Mouse (Mus musculus): ENCODE measurements around the gene Tmem273.

The Tmem273 gene

DNA sequence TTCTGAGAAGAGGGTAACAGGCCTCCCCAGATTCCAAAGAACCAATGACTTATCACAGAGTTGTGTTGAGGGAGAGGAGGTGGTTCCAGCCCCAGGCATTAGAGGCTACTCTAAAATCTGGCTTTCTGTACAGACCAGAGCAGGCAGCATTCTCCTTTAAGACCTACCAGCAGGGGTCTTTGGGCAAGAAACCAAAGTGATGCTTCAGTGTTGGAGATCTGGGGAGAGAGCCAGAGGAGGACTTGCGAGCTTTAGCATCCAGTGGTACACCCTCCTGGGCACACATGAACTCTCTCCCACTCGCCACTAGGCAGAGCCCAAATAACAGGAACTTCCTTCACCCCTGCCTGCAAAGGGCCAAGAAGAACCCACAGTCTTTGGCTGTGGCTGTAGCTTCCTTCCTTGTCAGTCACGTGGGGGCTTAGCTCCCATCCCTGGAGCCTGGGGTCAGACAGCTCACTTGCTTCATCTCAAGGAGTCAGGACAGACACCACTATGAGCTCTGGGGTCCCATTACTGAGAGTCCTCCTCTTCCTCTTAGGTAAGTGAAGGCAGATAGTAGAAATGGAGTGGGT, at the start of gene Tmem273:
Tmem273 (plus strand) TSS at position 408 of the 575 bp plus-strand sequence.
- DNase-seq, result peak; percentile 10

DNA sequence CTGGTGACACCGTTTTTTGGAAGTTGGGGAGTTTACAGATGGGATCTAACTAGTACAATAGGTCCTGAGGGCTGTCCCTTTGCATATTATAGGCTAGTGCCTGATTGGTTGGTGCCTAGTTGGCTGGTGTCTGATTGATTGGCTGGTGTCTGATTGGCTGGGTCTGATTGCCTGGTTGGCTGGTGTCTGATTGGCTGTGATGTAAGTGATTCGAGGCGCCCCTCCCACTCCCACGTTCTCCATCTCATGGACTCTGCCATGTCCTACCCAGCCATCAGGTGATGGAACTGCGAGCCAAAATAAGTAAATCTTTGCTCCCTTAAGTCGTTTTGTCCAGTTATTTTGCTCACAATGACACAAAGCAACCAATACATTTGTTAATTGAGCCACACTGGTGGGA, 49.2 kb upstream of the Tmem273 start:
- DNase-seq, result no peak

DNA sequence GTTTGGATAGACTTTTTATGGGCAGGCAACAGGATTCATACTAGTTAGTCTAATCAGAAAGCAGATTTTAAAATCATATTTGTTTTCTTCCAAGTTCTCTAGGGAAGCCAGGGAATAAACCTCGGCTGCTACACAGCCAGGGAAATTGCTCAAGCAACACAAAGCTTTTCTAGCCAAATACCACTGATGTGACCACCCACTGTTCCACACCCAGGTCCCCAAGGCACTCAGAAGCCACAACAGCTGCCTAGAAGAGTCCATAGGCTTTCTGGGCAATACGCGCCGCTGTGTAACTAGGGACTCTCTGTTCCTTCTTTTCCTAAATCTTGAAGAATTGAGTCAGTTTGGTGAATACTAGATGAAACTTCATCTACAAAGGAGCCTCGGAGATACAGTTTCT, 47.2 kb upstream of the Tmem273 start:
- no peak for DNase-seq

DNA sequence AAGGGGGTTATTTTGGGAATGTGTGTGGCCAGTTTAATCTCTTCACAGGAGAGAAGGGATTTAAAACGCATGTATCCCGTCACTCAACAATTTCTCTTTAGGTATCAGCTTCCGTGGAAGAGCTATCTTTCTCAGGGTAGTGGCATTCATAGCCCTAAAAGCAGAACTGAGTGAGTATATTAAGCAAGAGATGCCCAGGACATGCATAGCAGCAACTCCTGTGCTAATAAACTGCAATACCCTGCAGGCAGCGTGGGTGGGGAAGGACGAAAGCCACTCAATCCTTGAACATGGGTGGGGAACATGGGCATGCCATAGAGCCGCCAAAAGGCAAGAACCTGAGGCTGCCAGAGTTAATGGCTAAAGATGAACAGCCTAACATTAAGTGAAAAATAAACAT, 37.2 kb upstream of the Tmem273 start:
- no peak for DNase-seq

DNA sequence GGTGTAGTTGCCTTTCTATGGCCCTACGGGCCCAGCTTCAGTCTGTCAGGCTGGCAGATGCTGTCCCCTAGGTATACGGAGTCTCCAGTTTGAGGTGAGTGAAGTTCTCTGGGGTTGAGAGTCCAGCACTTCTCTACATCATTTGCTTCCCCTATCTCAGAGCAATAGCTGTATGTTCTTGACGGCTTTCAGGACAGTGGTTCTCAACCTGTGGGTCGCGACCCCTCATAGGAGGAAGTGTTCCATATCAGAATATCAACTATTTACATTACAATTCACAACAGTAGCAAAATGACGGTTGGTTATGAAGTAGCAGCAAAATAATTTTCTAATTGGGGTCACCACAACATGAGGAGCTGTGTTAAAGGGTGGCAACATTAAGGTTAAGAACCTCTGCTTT, 35.0 kb upstream of the Tmem273 start:
- no peak for DNase-seq

DNA sequence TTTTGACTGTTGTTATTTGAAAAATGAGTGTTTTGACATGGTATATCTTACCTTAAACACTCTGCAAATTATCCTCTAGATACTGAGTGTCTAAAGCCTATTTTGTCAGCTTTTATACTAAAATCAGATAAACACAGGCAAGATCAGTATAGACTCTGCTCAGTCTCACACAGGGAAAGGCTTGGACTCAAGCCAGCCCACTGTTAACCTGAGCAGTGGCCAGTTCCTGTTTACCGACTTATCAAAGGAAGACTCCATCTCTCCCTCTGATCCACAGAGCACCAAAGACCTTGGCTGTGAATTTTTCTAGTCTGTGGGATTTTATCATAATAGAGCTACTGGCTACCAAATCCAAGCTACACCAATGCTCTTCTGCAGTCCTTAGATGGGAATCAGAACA, 31.5 kb upstream of the Tmem273 start:
- no peak for DNase-seq

DNA sequence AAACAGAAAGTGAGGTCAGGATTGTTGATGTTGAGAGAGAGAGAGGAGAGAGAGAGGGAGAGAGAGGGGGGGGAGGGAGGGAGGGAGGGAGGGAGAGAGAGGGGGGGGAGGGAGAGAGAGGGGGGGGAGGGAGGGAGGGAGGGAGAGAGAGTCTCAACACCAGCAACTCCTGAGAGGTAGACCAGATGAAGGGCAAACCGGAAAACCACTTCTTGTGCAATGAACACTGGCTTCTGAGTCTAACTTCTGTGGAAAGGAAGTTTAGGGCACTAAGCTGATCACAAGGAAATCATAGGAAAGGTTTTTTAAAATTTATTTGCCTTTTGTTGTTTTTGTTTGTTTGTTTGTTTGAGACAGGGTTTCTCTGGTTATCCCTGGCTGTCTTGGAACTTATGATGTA, 23.6 kb upstream of the Tmem273 start:
- no peak for DNase-seq

DNA sequence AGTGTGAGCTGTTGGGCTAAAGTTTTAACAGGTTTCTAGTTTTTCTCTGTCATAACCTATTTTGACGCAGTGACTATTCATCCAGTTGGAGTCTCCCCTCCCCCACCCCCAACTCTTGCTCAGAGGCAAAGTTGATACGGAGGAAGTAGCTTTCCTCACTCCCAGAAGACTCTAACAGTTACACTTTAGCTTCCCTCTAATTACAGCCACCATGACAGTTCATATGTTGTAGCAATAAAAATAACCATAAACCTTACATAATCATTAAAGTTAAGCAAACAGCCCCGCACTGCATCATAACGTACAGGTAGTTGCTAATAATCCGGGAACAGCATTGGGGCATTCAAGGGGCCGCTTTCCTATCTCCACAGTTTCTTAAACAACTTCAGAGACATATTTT, 15.2 kb upstream of the Tmem273 start:
- DNase-seq, result no peak

DNA sequence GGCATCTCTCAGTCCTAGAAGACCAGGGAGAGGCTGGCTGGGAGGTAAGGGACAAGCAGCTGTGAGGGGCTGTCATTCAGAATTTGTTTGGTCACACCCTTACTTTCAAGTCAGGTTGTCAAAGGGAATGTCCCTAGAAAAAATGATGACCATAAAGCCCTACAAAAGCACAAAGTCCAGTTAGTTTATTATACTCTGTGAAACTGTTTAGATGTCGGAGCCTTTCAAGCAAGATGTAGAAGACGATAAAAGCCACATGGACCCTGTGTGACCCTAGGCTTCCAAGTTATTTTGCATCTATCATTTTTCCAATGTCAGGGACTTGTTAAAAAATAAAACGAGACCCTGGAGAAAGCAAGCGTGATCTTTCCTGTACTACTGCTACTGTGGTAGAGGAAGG, 13.7 kb upstream of the Tmem273 start:
- DNase-seq, result no peak

DNA sequence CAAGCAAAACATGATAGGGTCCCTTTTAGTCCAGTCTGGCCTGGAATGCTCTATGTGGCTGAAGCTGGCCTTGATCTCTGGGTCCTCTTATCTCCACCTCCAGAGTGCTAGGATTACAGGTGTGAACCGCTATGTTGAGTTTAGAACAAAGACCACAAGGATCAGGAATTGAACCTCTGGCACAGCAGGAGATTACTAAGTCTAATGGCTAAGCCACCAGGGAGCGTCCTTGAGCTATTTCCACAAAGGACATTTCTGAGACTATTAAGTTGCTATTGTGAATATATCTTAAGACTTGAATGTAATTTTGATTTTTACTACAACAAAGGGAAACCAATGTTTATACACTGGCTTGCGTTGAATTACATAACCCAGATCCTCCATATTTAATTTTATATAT, 13.0 kb upstream of the Tmem273 start:
- DNase-seq, result peak; percentile 44

DNA sequence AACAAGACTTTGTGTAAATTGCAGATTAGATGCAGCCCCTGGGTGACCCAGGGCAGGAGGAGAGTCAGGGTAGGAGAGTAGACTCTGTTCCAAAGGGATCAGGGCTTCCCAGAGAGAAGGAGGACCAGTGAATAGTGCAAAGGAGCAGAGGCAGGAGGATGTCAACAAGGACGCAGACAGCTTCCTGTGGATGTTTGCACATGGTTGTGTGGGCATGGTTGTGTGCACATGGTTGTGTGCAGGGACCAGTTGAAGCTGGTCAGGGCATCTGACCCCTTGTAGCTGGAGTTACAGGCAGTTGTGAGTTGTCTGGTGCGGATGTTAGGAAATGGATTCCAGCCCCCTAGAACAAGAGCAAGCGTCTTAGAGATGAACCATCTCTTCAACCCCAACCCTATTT, 12.3 kb upstream of the Tmem273 start:
- DNase-seq, result no peak

DNA sequence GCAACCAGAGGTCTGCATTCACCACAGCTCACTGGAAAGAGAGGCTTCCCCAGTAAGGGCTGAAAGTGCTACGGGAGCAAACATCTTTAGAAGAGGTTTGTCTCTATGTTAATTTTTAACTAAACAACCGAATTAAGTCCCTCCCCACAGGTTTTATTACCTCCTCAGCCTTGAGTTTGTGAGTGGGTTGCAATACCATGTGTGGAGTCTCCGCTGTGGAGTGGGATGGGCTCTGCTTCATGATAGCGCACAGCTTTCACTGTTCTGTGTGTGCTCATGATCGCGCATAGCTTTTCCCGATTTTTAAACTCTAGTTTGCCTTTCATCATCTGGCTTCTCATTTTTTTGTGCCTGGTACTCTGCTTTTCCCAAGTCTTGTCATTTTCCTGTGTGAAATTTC, 9.7 kb upstream of the Tmem273 start:
- no peak for DNase-seq

DNA sequence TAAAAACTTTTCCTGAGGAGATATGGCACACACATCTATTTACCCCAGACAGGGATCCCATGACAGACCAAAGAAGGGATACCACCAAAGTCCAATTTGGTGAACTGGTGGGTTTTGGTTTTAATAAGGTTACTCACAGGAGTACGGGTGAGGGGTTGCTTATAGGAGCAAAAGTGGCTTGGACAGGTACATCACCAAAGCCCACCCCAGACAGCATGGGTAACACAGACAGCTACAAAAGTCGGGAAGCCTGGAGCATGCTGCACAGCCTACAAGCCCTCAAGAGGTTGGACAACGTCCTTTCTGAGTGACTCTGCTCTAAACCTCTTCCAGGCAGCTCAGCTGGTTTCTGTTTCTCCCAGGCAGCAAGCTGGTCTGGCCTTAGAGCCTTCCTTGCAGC, 7.4 kb upstream of the Tmem273 start:
- no peak for DNase-seq

DNA sequence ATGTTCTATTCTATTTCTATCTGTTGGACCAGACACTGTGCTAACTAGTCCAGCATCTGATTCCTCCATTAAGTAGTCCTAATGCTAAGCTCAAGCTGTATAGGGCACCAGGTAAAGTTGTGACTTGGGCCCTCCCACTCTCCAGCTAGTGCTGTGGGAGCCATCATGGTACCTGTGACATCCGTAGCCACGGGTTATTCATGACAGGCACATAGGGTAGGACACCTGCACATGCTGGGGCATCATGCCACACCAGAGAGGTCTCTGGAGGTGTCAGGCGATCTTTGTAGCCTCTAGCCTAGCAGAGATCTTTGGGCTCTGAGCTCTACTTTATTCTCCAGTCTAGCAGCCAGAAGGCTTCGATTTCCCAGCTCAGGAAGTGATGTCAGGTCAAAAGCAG, 2.9 kb upstream of the Tmem273 start:
- no peak for DNase-seq

DNA sequence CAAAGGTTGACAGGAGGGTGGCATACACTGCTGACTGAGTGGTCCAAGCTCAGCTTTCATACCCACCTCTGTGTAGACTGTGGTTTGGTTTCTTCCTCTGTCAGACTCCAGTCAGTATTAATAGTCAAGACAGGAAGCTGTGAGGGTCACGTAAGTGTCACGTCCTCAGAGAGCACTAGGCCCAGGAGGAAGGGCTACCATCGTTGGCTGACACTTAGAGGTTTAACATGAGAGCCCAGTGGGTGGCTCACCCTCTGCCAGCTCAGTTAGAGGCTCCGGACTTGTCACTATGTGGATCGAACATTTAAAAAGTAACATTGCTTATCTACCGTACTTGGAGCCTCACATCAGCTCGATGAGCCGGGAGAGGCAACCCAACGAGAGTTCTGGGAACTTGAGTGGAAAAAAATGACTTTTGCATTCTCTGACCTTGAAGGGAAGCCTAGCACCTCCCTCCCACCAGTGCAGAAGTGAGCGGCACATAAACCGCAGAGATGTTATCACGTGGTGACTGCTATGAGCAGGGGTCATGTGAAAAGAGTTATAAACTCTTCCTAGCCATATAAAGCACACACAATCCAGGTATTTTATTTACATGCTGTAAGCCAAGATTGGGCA, 1.5 kb upstream of the Tmem273 start:
- peak; percentile 11 for DNase-seq

DNA sequence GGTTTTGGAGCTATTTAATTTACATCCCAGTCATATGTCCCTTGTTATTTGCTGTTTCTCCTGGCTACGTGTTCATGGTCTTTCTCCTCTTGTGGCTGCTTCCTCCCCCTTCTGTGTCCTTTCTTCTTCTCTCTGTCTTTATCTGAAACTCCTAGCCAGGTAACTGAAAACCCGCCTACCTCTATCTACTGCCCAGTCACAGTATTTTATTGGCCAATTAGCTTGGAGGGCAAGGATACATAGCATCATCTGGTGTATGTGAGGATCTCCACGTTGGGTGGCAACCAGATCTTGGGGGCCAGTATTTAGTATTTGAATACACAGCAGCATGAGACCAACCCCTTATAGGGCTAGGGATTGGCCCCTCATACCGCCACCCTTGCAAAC, 1.0 kb upstream of the Tmem273 start:
- DNase-seq, result no peak

DNA sequence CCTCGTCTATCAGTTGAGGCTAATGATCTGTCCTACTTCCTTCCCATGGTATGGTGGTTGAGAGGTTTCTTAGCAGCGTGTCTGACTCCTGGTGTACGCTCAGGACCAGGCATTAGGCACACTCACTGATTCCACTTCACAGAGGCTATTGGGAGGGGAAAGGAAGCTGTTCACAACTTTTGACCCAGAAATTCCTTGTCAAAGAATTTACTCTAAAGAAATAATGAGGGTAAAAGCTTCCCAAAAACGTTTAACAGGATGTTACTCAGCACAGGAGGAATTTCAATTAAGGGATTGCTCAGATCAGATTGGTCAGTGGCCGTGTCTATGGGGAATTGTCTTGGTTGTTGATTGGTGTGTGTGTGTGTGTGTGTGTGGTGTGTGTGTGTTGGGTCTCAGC, 1.9 kb downstream of the Tmem273 start:
- DNase-seq, result no peak

DNA sequence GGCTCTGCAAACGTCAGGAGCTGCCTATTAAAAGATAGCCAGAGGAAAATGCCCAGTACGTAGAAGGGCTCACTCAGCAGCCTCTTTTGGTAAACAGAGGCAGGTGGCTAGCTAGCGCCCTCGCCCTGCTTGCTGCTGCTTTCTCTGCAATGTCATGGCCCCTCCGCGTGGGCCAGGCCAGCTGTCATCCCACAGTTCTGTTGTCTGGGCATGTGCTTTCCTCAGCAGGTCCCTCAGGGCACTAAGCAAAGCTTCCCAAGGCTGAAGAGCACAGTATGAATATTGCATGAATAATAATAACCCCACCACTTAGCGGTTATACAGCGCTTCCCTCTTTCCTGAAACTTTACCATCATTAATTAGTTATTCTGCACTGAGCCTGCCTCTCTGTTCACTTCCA, 10.6 kb downstream of the Tmem273 start:
- no peak for DNase-seq

DNA sequence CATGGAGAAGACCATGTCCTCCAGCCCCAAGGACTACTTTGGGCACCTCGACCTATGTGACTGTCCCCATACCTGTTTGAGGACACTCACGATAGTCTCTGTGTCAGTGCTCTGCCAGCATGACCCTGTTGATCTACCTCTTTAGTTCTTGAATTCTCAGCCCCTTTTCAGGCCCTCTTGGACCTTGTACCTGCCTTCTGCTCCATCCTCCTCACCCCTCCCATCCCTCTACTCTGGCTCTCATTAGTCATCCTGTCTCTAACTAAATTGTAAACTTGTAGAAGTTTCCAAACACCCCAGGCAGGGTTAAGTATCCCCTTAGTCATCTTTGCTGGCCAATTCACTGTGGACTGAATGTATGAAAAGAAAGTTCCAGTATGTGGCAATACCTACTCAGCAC, 12.0 kb downstream of the Tmem273 start:
- DNase-seq, result no peak

DNA sequence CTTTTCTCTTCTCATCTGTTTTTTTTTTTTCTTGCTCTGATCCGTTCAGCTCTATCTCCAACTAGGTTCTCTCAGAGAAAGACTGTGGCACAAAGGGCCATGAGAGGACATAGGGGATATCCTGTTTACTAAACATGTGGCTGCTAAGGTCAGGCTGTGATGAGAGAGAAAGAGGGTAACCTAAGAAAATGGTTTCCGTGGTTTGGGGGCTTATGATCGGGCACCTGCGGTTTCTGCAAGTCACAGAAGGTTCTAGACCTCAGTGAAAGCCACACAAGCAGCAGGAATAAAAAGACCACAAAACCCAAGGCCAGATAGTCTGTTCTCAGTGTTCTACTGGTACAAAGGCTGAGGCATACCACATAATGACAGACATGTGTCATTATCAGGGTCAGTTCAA, 12.6 kb downstream of the Tmem273 start:
- DNase-seq, result no peak

DNA sequence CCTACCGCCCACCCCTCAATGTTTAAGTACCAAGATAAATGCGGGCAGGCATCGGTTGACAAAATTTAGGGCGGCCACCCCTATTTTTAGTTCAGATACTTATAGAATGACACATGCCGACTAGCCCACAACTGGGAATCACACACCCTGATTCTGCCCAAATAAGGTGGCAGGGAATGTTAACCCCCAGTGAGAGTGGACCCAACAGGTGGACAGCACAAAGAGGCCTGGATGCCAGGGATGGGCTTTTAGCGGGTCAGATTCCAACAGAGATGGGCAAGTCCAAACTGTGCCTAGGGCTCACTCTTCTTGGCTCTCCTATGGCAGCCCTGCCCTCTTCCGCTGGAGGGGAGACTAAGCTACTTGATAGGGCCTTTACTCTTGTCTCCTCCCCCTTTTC, 14.3 kb downstream of the Tmem273 start:
- DNase-seq, result no peak

DNA sequence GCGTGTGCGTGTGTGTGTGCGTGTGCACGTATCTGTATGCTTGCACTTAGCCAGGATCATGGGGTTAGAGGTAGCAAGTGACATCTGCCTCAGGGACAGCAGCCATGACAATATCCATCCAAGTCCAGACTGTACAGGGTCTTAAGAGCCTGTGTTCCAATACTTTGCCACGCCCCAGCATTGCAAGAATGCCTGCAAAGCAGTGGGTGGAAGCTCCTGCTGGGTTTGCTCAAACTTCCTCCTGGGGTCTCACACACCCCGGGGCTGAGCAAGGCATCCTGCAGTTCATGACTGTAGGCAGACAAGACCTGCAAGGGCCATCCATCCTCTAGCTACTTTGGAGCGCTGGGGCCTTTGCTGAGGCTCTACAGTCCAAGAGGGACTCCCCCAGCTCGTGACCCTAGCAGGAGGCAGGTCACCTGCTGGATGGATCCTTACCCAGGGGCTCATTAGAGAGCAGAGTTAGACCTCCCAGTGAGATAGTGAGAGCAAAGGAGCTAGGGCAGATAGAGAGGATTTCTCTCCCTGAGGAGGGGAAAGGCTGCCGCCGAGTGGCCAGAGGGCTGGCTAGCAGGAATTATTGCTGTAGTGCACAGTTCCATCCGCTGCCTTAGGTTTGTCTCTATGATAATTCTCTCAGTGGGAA, 15.4 kb downstream of the Tmem273 start:
- no peak for DNase-seq

DNA sequence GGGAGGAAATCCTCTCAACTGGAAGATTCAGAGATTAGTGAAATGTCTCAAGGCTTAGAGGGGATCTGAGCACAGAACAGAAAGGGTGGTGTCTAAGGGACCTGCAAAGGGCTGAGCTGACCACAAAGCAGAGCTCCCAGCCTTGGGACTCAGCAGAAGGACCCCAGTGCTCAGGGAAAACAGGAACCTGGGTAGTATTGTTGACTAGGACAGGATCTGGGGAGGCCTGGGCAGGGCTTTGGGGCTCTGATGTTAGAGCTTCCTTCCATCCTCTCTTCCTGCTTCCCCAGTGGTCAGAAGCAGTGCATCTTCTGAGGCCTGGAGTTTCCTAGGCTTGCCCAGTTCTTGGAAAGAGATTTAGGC, 15.9 kb downstream of the Tmem273 start:
- DNase-seq, result no peak

DNA sequence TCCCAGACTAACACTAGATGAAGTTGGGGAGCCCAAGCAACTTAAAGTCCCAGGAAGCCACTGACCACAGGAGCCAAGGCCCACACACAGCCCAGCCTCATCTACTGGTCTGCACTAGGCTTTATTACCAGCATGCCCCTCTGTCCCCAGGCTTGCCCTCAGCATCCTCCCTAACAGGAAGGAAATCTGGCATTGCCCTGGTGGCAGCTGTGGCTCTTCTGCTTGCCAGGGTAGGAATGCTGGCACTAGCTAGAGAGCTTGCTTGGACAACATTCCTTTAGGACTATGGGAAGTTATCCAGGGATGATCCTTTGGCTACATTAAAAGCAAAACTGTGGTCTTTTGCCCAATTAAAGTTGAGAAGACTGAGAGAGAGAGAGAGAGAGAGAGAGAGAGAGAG, 24.3 kb downstream of the Tmem273 start:
- DNase-seq, result no peak

DNA sequence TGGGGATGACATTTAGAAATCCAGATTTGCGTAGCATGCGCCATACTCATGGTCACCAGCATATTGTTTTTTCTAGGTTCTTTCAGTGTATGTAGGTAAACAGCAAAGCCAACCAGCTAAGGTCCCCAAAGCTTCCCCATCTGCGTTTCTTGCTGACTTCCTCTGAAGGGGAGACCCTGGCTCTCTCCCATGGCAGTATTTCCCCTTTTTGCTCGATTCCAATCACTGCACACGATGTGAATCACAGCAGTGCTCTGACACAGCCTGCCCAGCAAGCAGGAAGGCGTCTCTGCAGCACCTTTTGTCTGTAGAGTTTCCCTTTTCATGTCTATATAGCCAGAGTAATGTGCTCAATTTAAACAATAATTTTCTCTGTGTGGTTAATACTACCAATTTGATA, 26.7 kb downstream of the Tmem273 start:
- no peak for DNase-seq

Data from kidney, adult 9 months (tissue).